In the genomic region with DNA sequence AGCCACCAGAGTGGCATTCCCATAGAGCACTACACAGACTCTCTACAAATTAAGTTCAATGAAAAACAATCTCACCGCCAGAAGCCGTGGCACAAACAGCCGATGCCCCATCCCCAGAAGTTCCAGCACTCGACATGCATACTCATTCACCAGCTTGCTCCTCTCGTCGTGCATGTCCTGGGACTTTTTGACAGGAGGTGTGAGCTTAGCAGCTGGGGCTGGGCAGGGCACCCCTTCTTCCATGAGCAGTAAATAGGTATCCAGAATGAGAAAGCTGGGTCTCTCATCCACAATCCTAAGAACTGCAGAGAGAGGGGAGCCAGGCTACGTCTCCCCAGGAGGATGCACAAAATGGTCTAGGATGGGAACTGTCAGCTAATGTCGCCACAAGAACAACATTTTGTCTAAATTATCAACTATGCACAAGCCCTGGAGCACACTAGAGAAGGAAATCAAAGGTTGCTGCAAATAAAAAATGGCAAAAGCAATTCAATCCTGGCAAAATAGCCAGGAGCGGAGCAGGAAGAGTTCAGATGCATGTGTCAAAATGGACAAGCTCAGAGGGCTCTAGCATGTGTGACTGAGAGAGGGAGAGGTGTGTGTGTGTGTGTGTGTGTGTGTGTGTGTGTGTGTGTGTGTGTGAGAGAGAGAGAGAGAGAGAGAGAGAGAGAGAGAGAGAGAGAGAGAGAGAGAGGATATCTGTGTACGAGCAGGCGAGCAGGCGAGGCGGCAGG, we compare ENCODE assay signal across 8 mouse cellular contexts.
DNase-seq lines count a peak whose midpoint lies in the region; ATAC-seq lines count a peak whose summit lies in the region.

No protein-coding gene starts in this region.

- peak overlapping the region; percentile 40 for H3K4me3 ChIP-seq in embryonic facial prominence, embryonic 12.5 days
- H3K4me3 ChIP-seq in intestine, embryonic 16.5 days (ENCODE audit: low read length) = peak overlapping the region; percentile 38
- peak overlapping the region; percentile 65 for H3K4me3 ChIP-seq in midbrain, embryonic 16.5 days (ENCODE audit: low read depth, low read length)

- H3K27me3 ChIP-seq in embryonic facial prominence, embryonic 12.5 days = no peaks in the 10 kb centered on the region
- no peaks in the 10 kb centered on the region for H3K27me3 ChIP-seq in intestine, embryonic 16.5 days (replicated peaks; ENCODE audit: control insufficient read depth, insufficient read depth, low read length)
- H3K27me3 ChIP-seq in midbrain, embryonic 16.5 days (ENCODE audit: control insufficient read depth, insufficient read depth, low read depth, low read length) = no peaks in the 10 kb centered on the region

- intact Hi-C loops in gastrocnemius, postnatal 14 days (cut with DNase I; ENCODE audit: low total_unique reads) = no loop called here

- ATAC-seq in embryonic facial prominence, embryonic 12.5 days (ENCODE audit: insufficient number of reproducible peaks, insufficient read depth, low FRiP score, low TSS enrichment) = no peak
- peak; percentile 31 for ATAC-seq in intestine, embryonic 16.5 days
- ATAC-seq in midbrain, embryonic 16.5 days = peak; percentile 65
- ATAC-seq in activated CD4-positive, CD25-positive, alpha-beta regulatory T cell, adult 4 months = no peak

- H3K27ac ChIP-seq in embryonic facial prominence, embryonic 12.5 days = 0 out of 2 replicates have a peak overlapping the region, but pooled peaks have one; percentile 9
- no peak overlapping the region for H3K27ac ChIP-seq in intestine, embryonic 16.5 days (ENCODE audit: low read length)
- peak overlapping the region; percentile 92 for H3K27ac ChIP-seq in midbrain, embryonic 16.5 days (ENCODE audit: low read length)

- H3K36me3 ChIP-seq in embryonic facial prominence, embryonic 12.5 days = no peaks in the 10 kb centered on the region
- no peaks in the 10 kb centered on the region for H3K36me3 ChIP-seq in intestine, embryonic 16.5 days (ENCODE audit: control insufficient read depth, insufficient read depth, low read length)
- H3K36me3 ChIP-seq in midbrain, embryonic 16.5 days (ENCODE audit: control insufficient read depth, insufficient read depth, low read length) = no peaks in the 10 kb centered on the region

- peaks cover 6% of the 10 kb centered on the region; the same call in 1 of the 2 replicates for H3K4me1 ChIP-seq in embryonic facial prominence, embryonic 12.5 days
- peaks cover 7% of the 10 kb centered on the region; the same call in 1 of the 2 replicates for H3K4me1 ChIP-seq in intestine, embryonic 16.5 days (ENCODE audit: control insufficient read depth, insufficient read depth, low read length)
- peaks cover 17% of the 10 kb centered on the region for H3K4me1 ChIP-seq in midbrain, embryonic 16.5 days (ENCODE audit: control insufficient read depth, insufficient read depth, low read length)

- WGBS in embryonic facial prominence, embryonic 12.5 days = 18% methylated on average over 13 of the region's 13 CpGs
- 20% methylated on average over 13 of the region's 13 CpGs for WGBS in intestine, embryonic 16.5 days
- WGBS in midbrain, embryonic 16.5 days = 6% methylated on average over 10 of the region's 13 CpGs

- H3K4me2 ChIP-seq in embryonic facial prominence, embryonic 12.5 days (replicated peaks) = peak overlapping the region; percentile 77
- H3K4me2 ChIP-seq in intestine, embryonic 16.5 days (ENCODE audit: low read depth, low read length) = peak overlapping the region; percentile 72
- peak overlapping the region; percentile 79 for H3K4me2 ChIP-seq in midbrain, embryonic 16.5 days (ENCODE audit: low read length)

- DNase-seq in right cerebral cortex, postnatal 10 days (ENCODE audit: low spot score in 2 of 2) = peak; percentile 34 to 43
- no peak for DNase-seq in right cerebral cortex, adult 18-20 months
- DNase-seq in adrenal gland, postnatal 36 days = no peak
- no peak for DNase-seq in gastrocnemius, postnatal 14 days

- H3K9me3 ChIP-seq in embryonic facial prominence, embryonic 12.5 days = no peaks in the 10 kb centered on the region
- no peaks in the 10 kb centered on the region for H3K9me3 ChIP-seq in intestine, embryonic 16.5 days (ENCODE audit: control insufficient read depth, low read length)
- H3K9me3 ChIP-seq in midbrain, embryonic 16.5 days (replicated peaks; ENCODE audit: control insufficient read depth, low read length, poor library complexity, severe bottlenecking) = no peaks in the 10 kb centered on the region

- peak overlapping the region; percentile 40 for H3K9ac ChIP-seq in embryonic facial prominence, embryonic 12.5 days
- H3K9ac ChIP-seq in intestine, embryonic 16.5 days (ENCODE audit: low read depth, low read length) = peak overlapping the region; percentile 56
- H3K9ac ChIP-seq in midbrain, embryonic 16.5 days (ENCODE audit: low read depth, low read length) = peak overlapping the region; percentile 88

Comparison
In these comparisons a context has a peak if more than half of its experiments do, and no peak if none do; other contexts are left out.
1. DNase-seq: peak in right cerebral cortex, postnatal 10 days (2 of 2); none in right cerebral cortex, adult 18-20 months (single experiment), adrenal gland, postnatal 36 days (0 of 2) and gastrocnemius, postnatal 14 days (single experiment).
2. ATAC-seq: peak in intestine, embryonic 16.5 days (single experiment) and midbrain, embryonic 16.5 days (single experiment); none in embryonic facial prominence, embryonic 12.5 days (single experiment) and activated CD4-positive, CD25-positive, alpha-beta regulatory T cell, adult 4 months (single experiment).
3. Peak in every context shown above with its lines, with median percentiles within 50 percentile points of each other: H3K4me2 ChIP-seq, H3K4me3 ChIP-seq and H3K9ac ChIP-seq.